Mouse (Mus musculus): Measurements from ENCODE around the gene Camta2.
A peak's percentile ranks its signal among the peaks of the same experiment; 100 is the strongest.

The Camta2 gene

GRCm38 (mm10) chr11:70687601-70688199, at the start of gene Camta2:
TSS of gene Camta2 (minus strand) at chr11:70688105.
- no peak for DNase-seq (ENCODE audit: low spot score)

- no peak for DNase-seq (ENCODE audit: low spot score)
Measured at GRCm38 (mm10) chr11:70733256-70733655, 45.4 kb upstream of the Camta2 start.

- DNase-seq (ENCODE audit: low spot score), result peak; percentile 47
Measured at GRCm38 (mm10) chr11:70731178-70731577, 43.3 kb upstream of the Camta2 start.

DNA sequence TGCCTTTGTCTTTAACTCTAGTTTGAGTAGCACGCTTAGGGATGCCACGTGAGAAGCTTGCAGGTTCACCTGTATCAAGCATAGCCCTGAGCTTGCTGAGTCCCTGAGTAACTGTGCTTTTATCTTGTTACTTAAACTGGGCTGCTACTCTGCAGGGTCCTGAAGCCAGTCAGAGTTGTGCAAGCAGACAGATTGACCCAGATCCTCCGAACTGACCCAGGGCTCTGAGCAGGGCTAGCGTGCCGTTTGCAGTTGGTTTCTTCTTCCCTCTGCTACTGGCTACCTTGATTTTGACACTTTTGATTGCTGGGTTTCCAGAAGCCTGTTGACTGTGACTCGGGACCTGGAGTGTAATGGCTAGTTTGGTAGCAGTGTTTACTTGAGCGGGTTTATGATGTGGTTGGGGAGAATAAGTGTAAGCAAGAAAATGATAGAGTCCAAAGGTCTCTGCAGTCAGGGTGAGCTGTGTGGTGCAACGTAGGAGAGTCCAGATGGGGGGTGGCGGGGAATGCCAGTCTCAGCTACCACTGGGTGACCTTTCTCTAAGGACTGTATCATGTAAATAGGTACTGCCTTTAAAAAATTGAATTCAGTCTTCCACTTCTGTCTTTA, 42.6 kb upstream of the Camta2 start:
- no peak for DNase-seq (ENCODE audit: low spot score)

DNA sequence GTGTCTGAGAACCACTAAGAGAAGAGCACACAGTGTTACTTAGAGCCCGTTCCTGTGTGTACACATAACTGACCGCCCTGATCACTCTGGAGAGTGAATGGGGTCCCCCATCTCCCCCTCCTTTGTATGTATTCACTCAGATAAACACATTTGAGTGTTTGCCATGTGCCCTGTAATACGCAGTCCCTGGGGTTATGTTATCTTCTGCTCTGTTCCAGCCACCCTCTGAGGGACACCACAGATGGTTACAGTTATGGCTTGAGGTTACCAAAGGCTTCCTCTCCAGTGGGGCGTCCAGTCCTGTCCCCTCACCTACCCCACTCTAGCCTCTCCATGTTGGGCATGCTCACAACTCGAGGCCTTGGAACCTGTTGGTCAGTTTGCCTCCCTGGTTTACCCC, 39.5 kb upstream of the Camta2 start:
- DNase-seq (ENCODE audit: low spot score), result no peak

- DNase-seq (ENCODE audit: low spot score), result no peak
Measured at GRCm38 (mm10) chr11:70726585-70726984, 38.7 kb upstream of the Camta2 start.

DNA sequence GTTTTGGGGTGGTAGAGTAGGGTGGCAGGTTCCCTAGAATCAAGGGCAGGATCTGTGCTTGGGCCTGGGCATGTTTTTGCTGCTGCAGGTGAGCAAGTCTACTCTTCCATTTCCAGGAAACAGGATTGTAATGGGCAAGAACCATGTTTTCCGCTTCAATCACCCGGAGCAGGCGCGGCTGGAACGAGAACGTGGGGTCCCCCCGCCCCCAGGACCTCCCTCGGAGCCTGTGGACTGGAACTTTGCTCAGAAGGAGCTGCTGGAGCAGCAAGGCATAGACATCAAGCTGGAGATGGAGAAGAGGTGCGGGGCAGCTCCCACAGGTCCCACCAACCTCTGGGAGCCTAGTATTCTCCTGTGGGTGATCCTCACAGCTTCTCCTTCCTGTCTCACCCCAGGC, 36.8 kb upstream of the Camta2 start:
- no peak for DNase-seq (ENCODE audit: low spot score)

DNA sequence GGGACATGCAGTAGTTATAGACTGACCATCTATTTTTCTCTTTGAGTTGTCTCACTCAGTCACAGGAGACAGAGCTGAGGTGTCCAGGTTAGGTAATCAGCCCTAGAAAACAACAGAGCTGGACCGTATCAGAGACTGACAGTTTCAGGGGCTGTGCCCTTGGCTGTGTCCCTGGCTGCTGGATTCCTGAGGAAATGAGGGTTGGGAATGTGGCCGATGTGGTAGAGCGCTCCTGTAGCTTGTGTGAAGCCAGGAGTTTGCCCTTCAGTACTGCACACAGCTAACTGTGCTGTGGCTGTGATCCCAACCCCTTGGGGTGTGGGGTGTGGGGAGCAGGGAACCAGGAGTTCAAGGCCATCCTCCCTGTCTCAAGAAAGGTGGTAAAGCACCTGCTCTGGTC, 33.2 kb upstream of the Camta2 start:
- DNase-seq (ENCODE audit: low spot score), result no peak

GRCm38 (mm10) chr11:70720567-70720966, 32.7 kb upstream of the Camta2 start:
- no peak for DNase-seq (ENCODE audit: low spot score)

- no peak for DNase-seq (ENCODE audit: low spot score)
Measured at GRCm38 (mm10) chr11:70718481-70718880, 30.6 kb upstream of the Camta2 start.

DNA sequence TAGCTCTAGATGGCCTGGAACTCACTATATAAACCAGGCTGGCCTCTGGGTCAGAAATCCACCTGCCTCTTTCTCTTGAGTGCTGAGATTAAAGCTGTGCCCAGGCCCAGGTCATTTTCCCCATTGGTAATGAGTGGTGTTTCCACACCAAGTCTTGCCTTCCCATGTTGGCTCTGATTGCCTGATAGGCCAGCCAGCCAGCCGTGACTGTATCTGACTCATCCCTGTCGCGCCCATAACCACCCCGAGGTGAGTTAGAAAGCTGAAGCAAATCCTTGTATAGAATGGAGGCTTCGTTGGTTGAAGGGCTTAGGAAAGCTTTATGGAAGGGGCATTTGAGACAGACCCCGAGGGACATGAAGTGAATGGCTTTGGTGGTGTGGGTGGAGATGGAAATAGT, 27.9 kb upstream of the Camta2 start:
- no peak for DNase-seq (ENCODE audit: low spot score)

DNA sequence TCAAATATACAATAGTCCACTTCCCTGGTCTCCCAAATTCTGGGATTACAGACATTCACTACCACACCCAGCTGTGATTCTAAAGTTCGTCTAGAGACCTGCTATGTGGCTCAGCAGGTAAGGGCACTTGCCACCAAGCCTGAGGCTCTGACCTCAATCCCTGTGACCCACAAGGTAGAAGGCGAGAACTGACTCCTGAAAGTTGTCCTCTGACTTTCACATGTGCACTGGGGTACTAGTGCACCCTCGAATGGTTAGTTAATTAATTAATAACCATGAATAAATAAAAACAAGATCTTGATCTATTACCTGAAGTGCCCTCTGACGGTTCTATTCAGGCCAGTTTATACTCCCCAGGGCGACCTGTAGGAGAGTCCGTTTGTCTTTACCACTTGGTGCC, 25.3 kb upstream of the Camta2 start:
- no peak for DNase-seq (ENCODE audit: low spot score)

DNA sequence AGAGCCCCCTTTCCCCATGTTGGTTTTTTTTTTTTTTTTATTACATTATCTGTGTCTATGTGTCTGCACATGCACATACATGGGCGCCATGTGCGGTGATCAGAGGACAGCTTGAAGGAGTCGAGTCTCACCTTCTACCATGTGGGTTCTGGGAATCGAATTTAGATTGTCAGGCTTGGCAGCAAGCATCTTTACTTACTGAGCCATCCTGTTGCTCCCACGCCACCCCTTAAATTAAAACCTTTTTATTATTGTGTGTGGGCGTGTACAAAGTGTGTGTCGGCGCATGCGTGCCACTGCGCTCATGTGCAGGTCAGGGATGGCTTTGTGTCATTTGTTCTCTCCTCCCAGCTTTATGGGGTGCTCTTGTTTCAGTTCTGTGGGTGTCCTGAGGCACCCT, 23.1 kb upstream of the Camta2 start:
- DNase-seq (ENCODE audit: low spot score), result no peak

DNA sequence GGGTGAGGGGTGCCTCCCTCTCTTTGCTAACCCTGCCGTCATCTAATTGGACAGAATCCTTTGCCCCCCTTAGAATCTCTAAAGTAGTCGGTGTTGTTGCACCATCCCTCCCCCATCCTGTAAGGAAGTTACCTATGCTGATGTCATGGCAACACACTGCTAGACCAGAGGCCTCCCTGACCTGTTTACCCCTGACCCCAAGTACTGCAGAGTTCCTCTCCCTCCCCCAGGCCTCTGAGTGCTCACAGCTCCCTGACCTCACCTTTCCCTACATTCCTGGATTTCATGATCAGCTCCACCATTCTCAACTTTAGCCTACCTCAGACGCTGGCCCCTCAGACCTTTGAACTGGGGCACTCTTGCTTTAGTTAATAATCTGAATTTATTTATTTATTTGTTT, 18.2 kb upstream of the Camta2 start:
- no peak for DNase-seq (ENCODE audit: low spot score)

DNA sequence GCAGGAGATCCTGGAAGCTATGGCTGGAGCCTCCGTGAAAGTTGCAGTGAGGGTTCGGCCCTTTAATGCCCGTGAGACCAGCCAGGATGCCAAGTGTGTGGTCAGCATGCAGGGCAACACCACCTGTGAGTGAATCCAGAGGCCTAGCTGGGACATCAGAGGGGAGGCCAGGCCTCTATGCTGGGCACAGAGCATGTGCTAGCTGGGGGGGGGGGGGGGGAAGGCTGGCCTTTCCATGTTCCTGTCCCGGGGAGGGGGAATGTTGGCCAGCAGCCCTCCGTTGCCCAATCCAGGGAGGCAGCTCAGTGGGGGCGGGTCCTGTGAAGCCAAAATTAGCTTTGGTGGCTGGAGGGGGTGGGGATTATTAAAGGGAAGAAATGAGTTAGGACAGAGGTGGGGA, 14.9 kb upstream of the Camta2 start:
- DNase-seq (ENCODE audit: low spot score), result no peak

DNA sequence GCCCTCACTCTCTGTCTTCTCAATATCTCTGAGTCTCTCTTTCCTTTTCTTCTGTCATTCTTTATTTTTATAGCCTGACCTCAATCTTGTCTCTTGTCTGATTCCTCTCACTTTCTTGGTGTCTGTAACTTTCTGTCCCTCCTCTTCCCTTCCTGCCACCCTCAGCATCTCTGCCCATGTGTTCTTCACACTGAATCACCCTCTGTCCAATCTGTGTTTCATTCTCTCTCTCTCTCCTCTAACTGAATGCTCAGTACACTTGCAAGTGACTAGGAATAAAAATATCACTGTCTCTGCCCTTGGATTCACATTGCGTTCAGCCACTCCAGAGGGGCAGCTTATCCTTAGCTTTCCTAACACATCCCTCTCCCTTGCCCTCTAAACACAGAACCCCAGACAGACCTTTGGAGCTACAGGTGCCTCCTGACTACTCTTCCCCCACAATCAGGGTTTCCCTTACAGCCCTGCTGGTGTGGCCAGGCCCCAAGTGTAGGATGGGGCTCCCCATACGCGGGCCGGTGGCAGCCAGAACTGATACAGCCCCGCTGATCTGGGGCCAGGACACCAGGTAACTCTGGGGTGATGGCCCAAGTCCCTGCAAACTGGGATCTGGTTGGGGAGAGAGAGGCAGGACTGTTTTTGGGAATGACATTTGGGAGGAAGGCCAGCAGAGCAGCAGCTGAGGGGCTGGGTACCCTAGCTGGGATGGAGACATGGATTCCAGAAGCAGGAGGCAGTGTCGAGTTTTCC, 14.3 kb upstream of the Camta2 start:
- no peak for DNase-seq (ENCODE audit: low spot score)

- no peak for DNase-seq (ENCODE audit: low spot score)
Measured at GRCm38 (mm10) chr11:70701221-70701955, 13.5 kb upstream of the Camta2 start.

GRCm38 (mm10) chr11:70700613-70701012, 12.7 kb upstream of the Camta2 start:
- DNase-seq (ENCODE audit: low spot score), result no peak

- DNase-seq (ENCODE audit: low spot score), result peak; percentile 86
Measured at GRCm38 (mm10) chr11:70699722-70700556, 12.0 kb upstream of the Camta2 start, which contains the start of the genes Inca1 and Kif1c. TSS of gene Inca1 (minus strand) at chr11:70700155. TSS of gene Kif1c (plus strand) at chr11:70700548.

DNA sequence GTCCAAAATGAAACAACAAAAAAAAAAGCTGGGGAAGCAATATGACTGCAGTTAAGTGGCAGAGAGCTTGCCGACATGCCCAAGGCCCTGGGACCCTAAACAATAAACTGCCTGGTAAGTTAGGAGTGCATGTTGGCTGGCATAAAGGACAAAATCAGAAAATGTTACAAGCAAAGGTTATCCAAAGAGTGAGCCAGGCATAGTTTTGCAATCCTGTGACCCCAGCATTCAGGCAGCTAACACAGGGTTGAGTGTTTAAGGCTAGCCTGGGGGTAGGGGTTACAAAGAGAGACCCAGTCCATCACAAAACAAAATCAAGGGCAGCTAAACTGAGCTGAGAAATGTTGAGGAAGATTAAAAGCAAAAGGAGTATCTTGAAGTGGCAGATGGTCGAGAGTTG, 11.1 kb upstream of the Camta2 start:
- DNase-seq (ENCODE audit: low spot score), result no peak

GRCm38 (mm10) chr11:70697376-70697775, 9.5 kb upstream of the Camta2 start:
- no peak for DNase-seq (ENCODE audit: low spot score)

DNA sequence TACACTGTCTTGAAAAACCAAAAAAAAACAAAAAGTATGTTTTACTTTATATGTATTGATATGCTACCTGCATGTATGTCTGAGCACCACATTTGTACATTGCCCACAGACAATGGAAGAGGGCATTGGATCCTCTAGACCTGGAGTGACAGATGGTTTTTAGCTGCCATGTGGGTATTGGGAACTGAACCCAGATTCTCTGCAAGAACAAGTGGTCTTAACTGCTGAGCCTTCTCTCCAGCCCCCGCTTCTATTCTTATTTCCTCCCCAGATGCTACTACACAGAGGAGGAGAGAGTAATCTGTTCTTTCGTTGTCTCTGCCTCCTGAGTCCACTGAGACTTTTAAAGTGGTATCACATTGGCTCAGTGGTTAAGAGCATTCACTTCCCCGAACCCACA, 5.6 kb upstream of the Camta2 start:
- DNase-seq (ENCODE audit: low spot score), result no peak

All from left cerebral cortex, adult 11 months (tissue).